Mouse (Mus musculus) ES-Bruce4 (cell line): Measurements from ENCODE around the gene Fam169b.

Source experiments
- CTCF ChIP-seq: IDR thresholded peaks from one replicate; pipeline ENCODE4 v1.8.1; 2011; ENCODE audit warnings: low read depth, low read length
- EP300 ChIP-seq: IDR thresholded peaks from 2 replicates; pipeline ENCODE4 v1.6.1; 2011; ENCODE audit warnings: low read depth, low read length; ENCODE audit not compliant: insufficient read depth
- POLR2A ChIP-seq: IDR thresholded peaks from one replicate; pipeline ENCODE4 v1.8.1; 2011; ENCODE audit warnings: low read length; ENCODE audit not compliant: insufficient read depth

DNA sequence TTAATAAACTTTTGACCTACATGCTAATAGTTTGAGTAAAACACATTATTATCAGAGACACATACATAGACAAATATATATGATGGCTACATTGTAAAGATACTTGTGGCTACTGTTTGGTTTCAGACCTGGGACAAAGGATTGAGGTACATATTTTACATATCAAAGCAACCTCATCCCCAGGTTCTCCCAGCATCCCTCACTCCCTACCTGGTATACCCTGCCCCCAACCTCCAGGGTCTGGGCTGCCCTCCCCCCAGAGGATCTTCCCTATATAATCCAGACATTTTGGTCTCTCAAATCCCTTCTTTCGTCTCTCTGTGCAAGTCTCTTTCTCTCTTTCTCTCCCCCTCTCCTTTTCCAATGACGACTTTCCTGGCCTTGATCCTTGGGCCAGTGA is 579 bp downstream of the Fam169b start:
- TF ChIP-seq EP300 (peak; percentile 74; the same call in 1 of the 2 replicates), POLR2A (no peak), CTCF (no peak)
